ENCODE assay signal across 11 mouse cellular contexts in genomic region chr9:103558240-103558639, GRCm38 (mm10).
DNase-seq lines count a peak whose midpoint lies in the region; ATAC-seq and TF ChIP-seq lines count a peak whose summit lies in the region.
"Had no signal": no experiment of that assay in that cellular context is flagged by ENCODE, and none has a peak within 500 bp of the region (broad histone marks: within the 10 kb centered on the region; RNA-seq: fewer than 3 reads in every experiment).

No protein-coding gene starts in this region.

- no peaks in the 10 kb centered on the region for H3K9me3 ChIP-seq in midbrain, embryonic 16.5 days (replicated peaks; ENCODE audit: control insufficient read depth, low read length, poor library complexity, severe bottlenecking)
- peaks cover 4% of the 10 kb centered on the region; the same call in 1 of the 2 replicates for H3K9me3 ChIP-seq in midbrain, embryonic 10.5 days (replicated peaks)
- H3K9me3 ChIP-seq in forebrain, postnatal 0 days (ENCODE audit: low read length) = no peaks in the 10 kb centered on the region
- H3K9me3 ChIP-seq: liver, embryonic 15.5 days had no signal

- WGBS in midbrain, embryonic 16.5 days = 68% methylated on average over 7 of the region's 7 CpGs
- WGBS in midbrain, embryonic 10.5 days = 92% methylated on average over 7 of the region's 7 CpGs
- WGBS in forebrain, postnatal 0 days = 29% methylated on average over 7 of the region's 7 CpGs
- WGBS in kidney, adult 2 months = 70% methylated on average over 7 of the region's 7 CpGs

- no peak for DNase-seq in midbrain, embryonic 10.5 days (ENCODE audit: low spot score)
- peak; percentile 78 for DNase-seq in forebrain, postnatal 0 days
- DNase-seq in left cerebral cortex, postnatal 14 days (ENCODE audit: low spot score in 2 of 2) = peak; percentile 74 to 89
- DNase-seq in right cerebral cortex, postnatal 25 days = peak; percentile 58
- no peak for DNase-seq in spleen, postnatal 36 days (ENCODE audit: low spot score in 2 of 2)
- DNase-seq in kidney, adult 2 months = no peak
- DNase-seq: thymus, postnatal 4 days had no signal

- H3K27me3 ChIP-seq in midbrain, embryonic 16.5 days (ENCODE audit: control insufficient read depth, insufficient read depth, low read depth, low read length) = peaks cover 6% of the 10 kb centered on the region; the same call in 1 of the 2 replicates
- H3K27me3 ChIP-seq in midbrain, embryonic 10.5 days (ENCODE audit: low read depth, poor library complexity, severe bottlenecking) = peaks cover 81% of the 10 kb centered on the region
- no peaks in the 10 kb centered on the region for H3K27me3 ChIP-seq in forebrain, postnatal 0 days (ENCODE audit: insufficient read depth, low read length)
- H3K27me3 ChIP-seq in kidney, adult 2 months (replicated peaks; ENCODE audit: control insufficient read depth, insufficient read depth, low read length) = no peaks in the 10 kb centered on the region
- H3K27me3 ChIP-seq: liver, embryonic 15.5 days had no signal

- peak overlapping the region; percentile 43 for H3K27ac ChIP-seq in midbrain, embryonic 16.5 days (ENCODE audit: low read length)
- no peak overlapping the region for H3K27ac ChIP-seq in midbrain, embryonic 10.5 days (replicated peaks)
- peak overlapping the region; percentile 73 for H3K27ac ChIP-seq in forebrain, postnatal 0 days (ENCODE audit: low read depth, low read length)
- no peak overlapping the region for H3K27ac ChIP-seq in kidney, adult 2 months (ENCODE audit: insufficient read depth, low read depth, low read length)
- H3K27ac ChIP-seq: liver, embryonic 15.5 days had no signal

- H3K4me3 ChIP-seq in midbrain, embryonic 16.5 days (ENCODE audit: low read depth, low read length) = no peak overlapping the region
- H3K4me3 ChIP-seq in midbrain, embryonic 10.5 days = no peak overlapping the region
- H3K4me3 ChIP-seq in forebrain, postnatal 0 days (ENCODE audit: low read depth, low read length) = no peak overlapping the region
- no peak overlapping the region for H3K4me3 ChIP-seq in kidney, adult 2 months (ENCODE audit: insufficient read depth, low read depth, low read length)
- H3K4me3 ChIP-seq: liver, embryonic 15.5 days had no signal

- no peak for ATAC-seq in midbrain, embryonic 16.5 days
- ATAC-seq in forebrain, postnatal 0 days = peak; percentile 50
- no peak for ATAC-seq in granulocyte monocyte progenitor cell, adult 5-6 weeks (replicated peaks; ENCODE audit: poor library complexity, severe bottlenecking)
- ATAC-seq: intestine, postnatal 0 days had no signal

- intact Hi-C loops in left cerebral cortex, postnatal 14 days (cut with DNase I) = loop anchor here (5.0 kb wide), 1 partner anchor 56 kb away; no protein-coding TSS in a partner anchor

- peaks cover 28% of the 10 kb centered on the region for H3K4me1 ChIP-seq in midbrain, embryonic 16.5 days (ENCODE audit: control insufficient read depth, insufficient read depth, low read length)
- peaks cover 24% of the 10 kb centered on the region for H3K4me1 ChIP-seq in midbrain, embryonic 10.5 days
- peaks cover 17% of the 10 kb centered on the region for H3K4me1 ChIP-seq in forebrain, postnatal 0 days (ENCODE audit: insufficient read depth)
- no peaks in the 10 kb centered on the region for H3K4me1 ChIP-seq in kidney, adult 2 months (ENCODE audit: control insufficient read depth, insufficient read depth, low read length)
- H3K4me1 ChIP-seq: liver, embryonic 15.5 days had no signal

- no peak for TF ChIP-seq POLR2A in kidney, adult 2 months (IDR thresholded peaks at IDR 0.05; ENCODE audit: low read depth, low read length)

- H3K4me2 ChIP-seq in midbrain, embryonic 16.5 days (ENCODE audit: low read length) = peak overlapping the region; percentile 4; the same call in 1 of the 2 replicates
- H3K4me2 ChIP-seq in forebrain, postnatal 0 days (ENCODE audit: low read depth) = no peak overlapping the region
- H3K4me2 ChIP-seq: liver, embryonic 15.5 days had no signal

- H3K9ac ChIP-seq in midbrain, embryonic 16.5 days (ENCODE audit: low read depth, low read length) = no peak overlapping the region
- H3K9ac ChIP-seq in forebrain, postnatal 0 days = no peak overlapping the region
- H3K9ac ChIP-seq: liver, embryonic 15.5 days had no signal

- no peaks in the 10 kb centered on the region for H3K36me3 ChIP-seq in midbrain, embryonic 16.5 days (ENCODE audit: control insufficient read depth, insufficient read depth, low read length)
- 0 out of 2 replicates have a peak, but pooled peaks cover 2% of the 10 kb centered on the region for H3K36me3 ChIP-seq in midbrain, embryonic 10.5 days
- H3K36me3 ChIP-seq in forebrain, postnatal 0 days (ENCODE audit: insufficient read depth) = no peaks in the 10 kb centered on the region
- H3K36me3 ChIP-seq in kidney, adult 2 months (ENCODE audit: control insufficient read depth, insufficient read depth, low read length) = no peaks in the 10 kb centered on the region
- H3K36me3 ChIP-seq: liver, embryonic 15.5 days had no signal

- TF ChIP-seq CTCF in forebrain, postnatal 0 days (IDR thresholded peaks at IDR 0.05; ENCODE audit: low read depth) = no peak
- TF ChIP-seq CTCF in kidney, adult 2 months (conservative IDR thresholded peaks at IDR 0.05; ENCODE audit: insufficient read depth, insufficient read length, low read depth, low read length) = no peak

Comparison
In these comparisons a context has a peak if more than half of its experiments do, and no peak if none do; other contexts are left out.
1. H3K27ac ChIP-seq: peak in midbrain, embryonic 16.5 days (single experiment) and forebrain, postnatal 0 days (single experiment); none in midbrain, embryonic 10.5 days (single experiment) and kidney, adult 2 months (single experiment).
2. DNase-seq: peak in forebrain, postnatal 0 days (single experiment), left cerebral cortex, postnatal 14 days (2 of 2) and right cerebral cortex, postnatal 25 days (single experiment); none in midbrain, embryonic 10.5 days (single experiment), spleen, postnatal 36 days (0 of 2) and kidney, adult 2 months (single experiment).